Mouse (Mus musculus): Measurements from ENCODE around the gene Wnt10b.

DNA sequence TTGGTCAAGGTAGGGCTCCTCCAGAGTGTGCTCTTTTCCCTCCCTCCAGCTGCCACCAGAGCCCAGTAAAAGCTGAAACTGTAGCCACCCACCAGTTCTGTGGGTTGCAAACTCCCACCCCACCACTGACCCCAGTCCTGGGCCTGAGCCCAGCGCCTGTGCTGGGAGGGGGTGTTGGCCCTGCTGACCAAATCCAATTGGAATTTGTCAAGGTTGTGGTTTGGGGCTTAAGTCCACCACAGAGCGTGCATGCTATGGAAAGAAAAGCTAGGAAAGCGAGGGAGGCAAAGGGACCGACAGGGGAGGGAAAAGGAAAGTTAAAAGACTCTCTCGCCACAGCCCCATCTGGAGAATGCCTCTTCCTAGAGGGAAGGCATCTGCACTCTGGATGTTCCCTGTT is 9.7 kb downstream of the Wnt10b start:
- TF ChIP-seq POLR2A (IDR thresholded peaks at IDR 0.05; ENCODE audit: extremely low read depth, insufficient read depth, low read length) (no peak), CTCF (IDR thresholded peaks at IDR 0.05; ENCODE audit: low read depth, low read length) (no peak)
